In genomic region chr12:113314624-113315023, GRCm38 (mm10) we compare ENCODE assay signal across 32 mouse cellular contexts.
DNase-seq lines count a peak whose midpoint lies in the region; ATAC-seq and TF ChIP-seq lines count a peak whose summit lies in the region.
"Had no signal": no experiment of that assay in that cellular context is flagged by ENCODE, and none has a peak within 500 bp of the region (broad histone marks: within the 10 kb centered on the region; RNA-seq: fewer than 3 reads in every experiment).

No protein-coding gene starts in this region.

- no peak overlapping the region for H3K4me3 ChIP-seq in thymus, adult 2 months (ENCODE audit: control insufficient read depth, insufficient read depth, low read length)
- H3K4me3 ChIP-seq: embryonic facial prominence, embryonic 12.5 days; forebrain, embryonic 10.5 days; gastrocnemius, adult 2 months; heart, embryonic 13.5 days; hindbrain, embryonic 10.5 days; hindbrain, embryonic 15.5 days; layer of hippocampus, adult 2 months; limb, embryonic 10.5 days; limb, embryonic 15.5 days; lung, embryonic 15.5 days; midbrain, embryonic 13.5 days had no signal

- 54% methylated on average over 4 of the region's 4 CpGs for WGBS in thymus, adult 2 months

- no peaks in the 10 kb centered on the region for H3K27me3 ChIP-seq in splenic B cell, adult 2 months (ENCODE audit: control insufficient read depth, insufficient read depth, low read length, poor library complexity, severe bottlenecking)
- H3K27me3 ChIP-seq in thymus, adult 2 months (ENCODE audit: control insufficient read depth, insufficient read depth, low read length) = no peaks in the 10 kb centered on the region
- H3K27me3 ChIP-seq: embryonic facial prominence, embryonic 12.5 days; heart, embryonic 13.5 days; hindbrain, embryonic 15.5 days; limb, embryonic 15.5 days; lung, embryonic 15.5 days; midbrain, embryonic 13.5 days had no signal

- DNase-seq in layer of hippocampus, adult 9-11 months = peak; percentile 32
- DNase-seq in layer of hippocampus, postnatal 25 days (ENCODE audit: extremely low spot score in 1 of 2, low spot score in 1 of 2) = no peak
- peak; percentile 58 to 68 for DNase-seq in B cell, adult 2 months
- peak; percentile 80 for DNase-seq in splenic B cell, adult 2 months (ENCODE audit: low read depth, low spot score)
- no peak for DNase-seq in thymus, adult 2 months
- no peak for DNase-seq in cerebellum, adult 8-10 months
- DNase-seq: adrenal gland, postnatal 25 days; cerebellum, adult 9-10 months; cerebellum, postnatal 36 days; embryo, embryonic 11 days; gastrocnemius, adult 2 months; heart, postnatal 10 days; kidney, adult 11 months; kidney, postnatal 14 days; retina, postnatal 1 day; right cerebral cortex, postnatal 14 days; thymus, postnatal 14 days had no signal

- ATAC-seq in granulocyte monocyte progenitor cell, adult 5-6 weeks (replicated peaks; ENCODE audit: poor library complexity, severe bottlenecking) = peak; percentile 98
- ATAC-seq: CD4-positive, CD25-positive, alpha-beta regulatory T cell, adult 4 months; forebrain, embryonic 16.5 days; inflammation-experienced regulatory T-cells, adult 6 months; midbrain, embryonic 13.5 days had no signal

- TF ChIP-seq POLR2A in thymus, adult 2 months (IDR thresholded peaks at IDR 0.05; ENCODE audit: control insufficient read depth, extremely low read depth, insufficient read depth, low read length, poor library complexity) = no peak

- no peaks in the 10 kb centered on the region for H3K36me3 ChIP-seq in splenic B cell, adult 2 months (ENCODE audit: control insufficient read depth, insufficient read depth, low read length, poor library complexity, severe bottlenecking)
- H3K36me3 ChIP-seq in thymus, adult 2 months (ENCODE audit: control insufficient read depth, insufficient read depth, low read length) = no peaks in the 10 kb centered on the region
- H3K36me3 ChIP-seq: embryonic facial prominence, embryonic 12.5 days; forebrain, embryonic 10.5 days; heart, embryonic 13.5 days; hindbrain, embryonic 10.5 days; hindbrain, embryonic 15.5 days; limb, embryonic 10.5 days; limb, embryonic 15.5 days; lung, embryonic 15.5 days; midbrain, embryonic 13.5 days had no signal

- H3K4me1 ChIP-seq in thymus, adult 2 months (replicated peaks; ENCODE audit: control insufficient read depth, insufficient read depth, low read length) = no peaks in the 10 kb centered on the region
- H3K4me1 ChIP-seq: embryonic facial prominence, embryonic 12.5 days; forebrain, embryonic 10.5 days; heart, embryonic 13.5 days; hindbrain, embryonic 15.5 days; limb, embryonic 10.5 days; limb, embryonic 15.5 days; lung, embryonic 15.5 days; midbrain, embryonic 13.5 days had no signal

- TF ChIP-seq CTCF in thymus, adult 2 months (IDR thresholded peaks at IDR 0.05; ENCODE audit: borderline replicate concordance, control insufficient read depth, extremely low read depth, insufficient read depth, low read length, poor library complexity) = no peak

- H3K27ac ChIP-seq in thymus, adult 2 months (ENCODE audit: control insufficient read depth, insufficient read depth, low read length) = no peak overlapping the region
- H3K27ac ChIP-seq: embryonic facial prominence, embryonic 12.5 days; forebrain, embryonic 10.5 days; gastrocnemius, adult 2 months; heart, embryonic 13.5 days; hindbrain, embryonic 10.5 days; hindbrain, embryonic 15.5 days; layer of hippocampus, adult 2 months; limb, embryonic 10.5 days; limb, embryonic 15.5 days; liver, embryonic 14.5 days; lung, embryonic 15.5 days; midbrain, embryonic 13.5 days had no signal

Comparison
In these comparisons a context has a peak if more than half of its experiments do, and no peak if none do; other contexts are left out.
1. DNase-seq: peak in layer of hippocampus, adult 9-11 months (single experiment), B cell, adult 2 months (2 of 2) and splenic B cell, adult 2 months (single experiment); none in layer of hippocampus, postnatal 25 days (0 of 2), thymus, adult 2 months (single experiment) and cerebellum, adult 8-10 months (single experiment).